Comparison of ENCODE assay signal across 11 mouse cellular contexts in the genomic region with DNA sequence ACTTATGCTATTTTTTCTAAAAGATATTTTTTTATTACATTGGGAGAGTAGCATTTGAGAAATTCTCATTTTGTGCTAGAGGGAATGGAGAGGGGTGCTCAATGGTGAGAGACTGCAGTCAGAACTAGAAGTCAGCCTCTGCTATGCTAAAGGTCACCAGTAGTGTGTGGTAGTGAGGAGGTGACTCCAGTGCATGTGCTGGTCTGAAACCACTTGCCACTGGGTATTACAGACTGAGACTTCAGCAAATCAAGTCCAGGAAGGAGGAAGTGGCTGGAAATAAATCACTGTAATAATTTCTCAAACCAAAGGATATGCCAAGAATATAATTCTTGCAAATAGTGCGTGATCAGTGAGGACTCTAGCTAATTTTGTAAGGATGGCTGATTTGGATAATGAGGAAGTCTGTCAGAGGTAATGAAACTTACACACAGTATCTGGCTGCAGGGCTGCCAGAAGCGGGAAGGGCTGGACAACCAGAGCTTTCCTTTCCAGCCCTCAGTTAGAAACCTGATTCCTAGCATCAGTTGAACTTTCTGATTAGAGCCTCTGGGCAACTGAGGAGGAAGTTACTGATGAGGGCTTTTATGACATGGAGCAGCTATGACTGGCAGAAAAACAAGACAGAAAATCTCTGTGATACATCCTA.
DNase-seq lines count a peak whose midpoint lies in the region; ATAC-seq and TF ChIP-seq lines count a peak whose summit lies in the region.
"Had no signal": no experiment of that assay in that cellular context is flagged by ENCODE, and none has a peak within 500 bp of the region (broad histone marks: within the 10 kb centered on the region; RNA-seq: fewer than 3 reads in every experiment).

No protein-coding gene starts in this region.

- 20% methylated on average over 2 of the region's 2 CpGs for WGBS in kidney, embryonic 16.5 days
- 51% methylated on average over 2 of the region's 2 CpGs for WGBS in embryonic facial prominence, embryonic 14.5 days

- H3K36me3 ChIP-seq in kidney, embryonic 16.5 days (ENCODE audit: insufficient read depth, low read length): 0 out of 2 replicates have a peak, but pooled peaks cover under 1% of the 10 kb centered on the region
- H3K36me3 ChIP-seq in embryonic facial prominence, embryonic 14.5 days (ENCODE audit: control insufficient read depth, insufficient read depth, low read length): no peaks in the 10 kb centered on the region
- H3K36me3 ChIP-seq: neural tube, embryonic 15.5 days; stomach, embryonic 15.5 days had no signal

- no peak overlapping the region for H3K27ac ChIP-seq in kidney, embryonic 16.5 days (ENCODE audit: low read length)
- H3K27ac ChIP-seq in embryonic facial prominence, embryonic 14.5 days (replicated peaks; ENCODE audit: low read depth, low read length): peak overlapping the region; percentile 13; the same call in 1 of the 2 replicates
- H3K27ac ChIP-seq: neural tube, embryonic 15.5 days; stomach, embryonic 15.5 days had no signal

- POLR2A ChIA-PET in Patski (lab: Charles Lee): interaction anchor here (1.1 kb wide), 1 partner anchor 121 kb away, joined by 3 read pairs; no protein-coding TSS in a partner anchor

- no peak overlapping the region for H3K9ac ChIP-seq in kidney, embryonic 16.5 days (replicated peaks; ENCODE audit: low read length)
- H3K9ac ChIP-seq in embryonic facial prominence, embryonic 14.5 days (ENCODE audit: low read depth, low read length): no peak overlapping the region
- H3K9ac ChIP-seq: lung, embryonic 14.5 days; neural tube, embryonic 15.5 days; stomach, embryonic 15.5 days had no signal

- H3K4me2 ChIP-seq in kidney, embryonic 16.5 days (replicated peaks; ENCODE audit: low read depth, low read length): no peak overlapping the region
- no peak overlapping the region for H3K4me2 ChIP-seq in embryonic facial prominence, embryonic 14.5 days (ENCODE audit: low read depth, low read length)
- H3K4me2 ChIP-seq: lung, embryonic 14.5 days; neural tube, embryonic 15.5 days; stomach, embryonic 15.5 days had no signal

- no peaks in the 10 kb centered on the region for H3K27me3 ChIP-seq in kidney, embryonic 16.5 days (ENCODE audit: insufficient read depth, low read length)
- no peaks in the 10 kb centered on the region for H3K27me3 ChIP-seq in Patski
- no peaks in the 10 kb centered on the region for H3K27me3 ChIP-seq in embryonic facial prominence, embryonic 14.5 days (replicated peaks; ENCODE audit: control insufficient read depth, insufficient read depth, low read length)
- H3K27me3 ChIP-seq: neural tube, embryonic 15.5 days; stomach, embryonic 15.5 days had no signal

- peaks cover 12% of the 10 kb centered on the region for H3K4me1 ChIP-seq in kidney, embryonic 16.5 days (ENCODE audit: insufficient read depth, low read length)
- no peaks in the 10 kb centered on the region for H3K4me1 ChIP-seq in embryonic facial prominence, embryonic 14.5 days (ENCODE audit: control insufficient read depth, insufficient read depth, low read length)
- H3K4me1 ChIP-seq: neural tube, embryonic 15.5 days; stomach, embryonic 15.5 days had no signal

- ATAC-seq in kidney, embryonic 16.5 days (ENCODE audit: low FRiP score, low TSS enrichment): no peak; the same call in 1 of the 2 replicates
- peak; percentile 45 for ATAC-seq in Patski
- no peak for ATAC-seq in embryonic facial prominence, embryonic 14.5 days (ENCODE audit: low read depth)
- ATAC-seq: midbrain, embryonic 16.5 days had no signal

- no peaks in the 10 kb centered on the region for H3K9me3 ChIP-seq in kidney, embryonic 16.5 days (ENCODE audit: low read length)
- H3K9me3 ChIP-seq in embryonic facial prominence, embryonic 14.5 days (ENCODE audit: control insufficient read depth, low read length): no peaks in the 10 kb centered on the region
- H3K9me3 ChIP-seq: neural tube, embryonic 15.5 days; stomach, embryonic 15.5 days had no signal

- CTCF ChIA-PET in Patski (lab: Charles Lee): interaction anchor here (0.9 to 2.1 kb wide), 3 partner anchors 10 to 48 kb away, joined by 3 to 9 read pairs (median 3); no protein-coding TSS in a partner anchor

- in situ Hi-C loops in Patski (cut with MboI; ENCODE audit: low pct_unique_long_range_greater_than_20kb): no loop called here

- peak; percentile 40 for TF ChIP-seq CTCF in Patski (IDR thresholded peaks at IDR 0.05)

- peak; percentile 17 for DNase-seq in kidney, postnatal 14 days
- no peak for DNase-seq in Patski (ENCODE audit: low read depth, low spot score)
- peak; percentile 59 for DNase-seq in embryonic facial prominence, embryonic 14.5 days (ENCODE audit: low spot score)
- peak; percentile 28 for DNase-seq in retina, embryonic 14.5 days (ENCODE audit: low spot score)
- DNase-seq in ovary, adult 18-20 months (ENCODE audit: low spot score): no peak
- DNase-seq in gastrocnemius, adult 8-10 months (ENCODE audit: low spot score in 2 of 2): no peak
- DNase-seq: lung, embryonic 14.5 days had no signal

- no peak overlapping the region for H3K4me3 ChIP-seq in kidney, embryonic 16.5 days (ENCODE audit: low read length)
- H3K4me3 ChIP-seq in embryonic facial prominence, embryonic 14.5 days (ENCODE audit: low read depth, low read length): no peak overlapping the region
- H3K4me3 ChIP-seq: neural tube, embryonic 15.5 days; stomach, embryonic 15.5 days had no signal

Comparison
In these comparisons a context has a peak if more than half of its experiments do, and no peak if none do; other contexts are left out.
1. DNase-seq: peak in kidney, postnatal 14 days (single experiment), embryonic facial prominence, embryonic 14.5 days (single experiment) and retina, embryonic 14.5 days (single experiment); none in Patski (single experiment), ovary, adult 18-20 months (single experiment) and gastrocnemius, adult 8-10 months (0 of 2).